Mouse (Mus musculus) cerebellum, adult 18-20 months (tissue): Measurements from ENCODE around the gene Irgc1.

ENCODE experiments used
- DNase-seq, 2 experiments: peaks; one replicate each; pipeline ENCODE4 v3.0.0; 2021

Irgc1 gene

GRCm38 (mm10) chr7:24470356-24470755 is 18.3 kb upstream of the Irgc1 start:
- peak; percentile 62 to 72 for DNase-seq

- DNase-seq, result no peak
Observed at GRCm38 (mm10) chr7:24469126-24469525, 17.0 kb upstream of the Irgc1 start.

- no peak for DNase-seq
Observed at GRCm38 (mm10) chr7:24467886-24468285, 15.8 kb upstream of the Irgc1 start.

GRCm38 (mm10) chr7:24466835-24467234 is 14.7 kb upstream of the Irgc1 start:
- no peak for DNase-seq

- DNase-seq, result no peak
Observed at GRCm38 (mm10) chr7:24462388-24463319, 10.6 kb upstream of the Irgc1 start, which contains the start of gene Plaur. TSS of gene Plaur (plus strand) at chr7:24462484.

GRCm38 (mm10) chr7:24461376-24462051 is 9.4 kb upstream of the Irgc1 start:
- no peak for DNase-seq

- no peak for DNase-seq
Observed at GRCm38 (mm10) chr7:24459843-24460242, 7.7 kb upstream of the Irgc1 start.

GRCm38 (mm10) chr7:24459440-24459839 is 7.3 kb upstream of the Irgc1 start:
- DNase-seq, result no peak

- DNase-seq, result no peak
Observed at GRCm38 (mm10) chr7:24457726-24458370, 5.8 kb upstream of the Irgc1 start.

- DNase-seq, result no peak
Observed at GRCm38 (mm10) chr7:24455726-24456125, 3.6 kb upstream of the Irgc1 start.

- DNase-seq, result no peak
Observed at GRCm38 (mm10) chr7:24454199-24454598, 2.1 kb upstream of the Irgc1 start.

- DNase-seq, result no peak
Observed at GRCm38 (mm10) chr7:24450585-24451017, 1.5 kb downstream of the Irgc1 start.

GRCm38 (mm10) chr7:24448782-24449517 is 3.1 kb downstream of the Irgc1 start:
- no peak for DNase-seq

GRCm38 (mm10) chr7:24446697-24447340 is 5.3 kb downstream of the Irgc1 start:
- no peak for DNase-seq

GRCm38 (mm10) chr7:24445266-24445926 is 6.7 kb downstream of the Irgc1 start:
- no peak for DNase-seq

- DNase-seq, result no peak
Observed at GRCm38 (mm10) chr7:24442313-24442712, 9.8 kb downstream of the Irgc1 start.

- peak; percentile 56 to 63 for DNase-seq
Observed at GRCm38 (mm10) chr7:24441785-24442184, 10.3 kb downstream of the Irgc1 start.

GRCm38 (mm10) chr7:24439891-24440290 is 12.2 kb downstream of the Irgc1 start:
- DNase-seq, result no peak

- no peak for DNase-seq
Observed at GRCm38 (mm10) chr7:24439191-24439590, 12.9 kb downstream of the Irgc1 start.

- DNase-seq, result peak; percentile 41 to 42
Observed at GRCm38 (mm10) chr7:24437981-24438380, 14.1 kb downstream of the Irgc1 start.

GRCm38 (mm10) chr7:24435305-24435704 is 16.8 kb downstream of the Irgc1 start:
- DNase-seq, result no peak

- DNase-seq, result no peak
Observed at GRCm38 (mm10) chr7:24431713-24432112, 20.4 kb downstream of the Irgc1 start.
